Mouse (Mus musculus): ENCODE data around the gene B3glct. TPM values are rescaled to one million over a fixed set of nuclear protein-coding genes. Genes with fewer than 3 reads are reported as not detected.

The B3glct gene
- polyA plus RNA-seq (2016; fragmentation: Nextera tagmentation; extraction: Ambion mirVana) = 13.6 and 15.2 TPM in 2 replicates

- Histone ChIP-seq H3K36me3 (no peaks in the 10 kb centered on the region), H3K9me3 (no peaks in the 10 kb centered on the region), H3K27ac (no peak within 1 kb of the TSS), H3K4me2 (replicated peaks) (peak within 1 kb of the TSS; percentile 97), H3K9ac (peak within 1 kb of the TSS; percentile 84), H3K4me1 (peaks cover 10% of the 10 kb centered on the region), H3K4me3 (peak within 1 kb of the TSS; percentile 81), H3K27me3 (replicated peaks) (no peaks in the 10 kb centered on the region)
- ATAC-seq (ENCODE audit: low FRiP score, low read depth) = peak; percentile 93
- under 1% methylated on average over 78 of the region's 106 CpGs for WGBS
Observed at GRCm38 (mm10) chr5:149678100-149678989, at the start of gene B3glct. Gene B3glct, plus strand, starts transcription at chr5:149678230.

- H3K36me3 ChIP-seq = peaks cover 33% of the 10 kb centered on the region
- H3K27me3 ChIP-seq (replicated peaks) = no peaks in the 10 kb centered on the region
- WGBS = 81% methylated on average over 11 of the region's 11 CpGs
- H3K4me3 ChIP-seq = peak overlapping the region; percentile 68
- peak overlapping the region; percentile 74 for H3K9ac ChIP-seq
- no peaks in the 10 kb centered on the region for H3K9me3 ChIP-seq
- H3K4me2 ChIP-seq (replicated peaks) = peak overlapping the region; percentile 92
- H3K27ac ChIP-seq = no peak overlapping the region
- peaks cover 20% of the 10 kb centered on the region for H3K4me1 ChIP-seq
- ATAC-seq (ENCODE audit: low FRiP score, low read depth) = no peak
Observed at GRCm38 (mm10) chr5:149634409-149635035, 43.5 kb upstream of the B3glct start.

- Histone ChIP-seq H3K4me2 (replicated peaks) (peak overlapping the region; percentile 92), H3K9me3 (no peaks in the 10 kb centered on the region), H3K4me1 (peaks cover 20% of the 10 kb centered on the region), H3K4me3 (peak overlapping the region; percentile 68), H3K27ac (peak overlapping the region; percentile 53; the same call in 1 of the 2 replicates), H3K36me3 (peaks cover 23% of the 10 kb centered on the region), H3K9ac (peak overlapping the region; percentile 74), H3K27me3 (replicated peaks) (no peaks in the 10 kb centered on the region)
- under 1% methylated on average over 24 of the region's 24 CpGs for WGBS
- no peak for ATAC-seq (ENCODE audit: low FRiP score, low read depth)
Observed at GRCm38 (mm10) chr5:149635556-149635955, 42.5 kb upstream of the B3glct start.

GRCm38 (mm10) chr5:149636075-149636920 is 41.7 kb upstream of the B3glct start, which contains the start of gene Hsph1:
Gene Hsph1, minus strand, starts transcription at chr5:149636376.
- ATAC-seq (ENCODE audit: low FRiP score, low read depth) = peak; percentile 99
- H3K4me3 ChIP-seq = peak within 1 kb of the TSS; percentile 68
- H3K4me1 ChIP-seq = peaks cover 20% of the 10 kb centered on the region
- H3K9ac ChIP-seq = peak within 1 kb of the TSS; percentile 74
- under 1% methylated on average over 58 of the region's 60 CpGs for WGBS
- H3K9me3 ChIP-seq = no peaks in the 10 kb centered on the region
- H3K27ac ChIP-seq = peak within 1 kb of the TSS; percentile 53; the same call in 1 of the 2 replicates
- no peaks in the 10 kb centered on the region for H3K27me3 ChIP-seq (replicated peaks)
- H3K36me3 ChIP-seq = peaks cover 15% of the 10 kb centered on the region
- peak within 1 kb of the TSS; percentile 92 for H3K4me2 ChIP-seq (replicated peaks)

GRCm38 (mm10) chr5:149637306-149637705 is 40.7 kb upstream of the B3glct start:
- peak overlapping the region; percentile 92 for H3K4me2 ChIP-seq (replicated peaks)
- no peak overlapping the region for H3K27ac ChIP-seq
- H3K9me3 ChIP-seq = no peaks in the 10 kb centered on the region
- WGBS = 65% methylated on average over 8 of the region's 8 CpGs
- H3K9ac ChIP-seq = no peak overlapping the region
- peaks cover 20% of the 10 kb centered on the region for H3K4me1 ChIP-seq
- no peak for ATAC-seq (ENCODE audit: low FRiP score, low read depth)
- H3K36me3 ChIP-seq = peaks cover 5% of the 10 kb centered on the region
- H3K4me3 ChIP-seq = 0 out of 2 replicates have a peak overlapping the region, but pooled peaks have one; percentile 68
- H3K27me3 ChIP-seq (replicated peaks) = no peaks in the 10 kb centered on the region

GRCm38 (mm10) chr5:149641277-149641892 is 36.6 kb upstream of the B3glct start:
- Histone ChIP-seq H3K9me3 (no peaks in the 10 kb centered on the region), H3K36me3 (no peaks in the 10 kb centered on the region), H3K4me2 (replicated peaks) (no peak overlapping the region), H3K4me3 (no peak overlapping the region), H3K9ac (no peak overlapping the region), H3K27ac (no peak overlapping the region), H3K27me3 (replicated peaks) (no peaks in the 10 kb centered on the region), H3K4me1 (no peaks in the 10 kb centered on the region)
- WGBS = 90% methylated on average over 8 of the region's 8 CpGs
- no peak for ATAC-seq (ENCODE audit: low FRiP score, low read depth)

GRCm38 (mm10) chr5:149642366-149642765 is 35.7 kb upstream of the B3glct start:
- H3K9me3 ChIP-seq = no peaks in the 10 kb centered on the region
- no peak overlapping the region for H3K27ac ChIP-seq
- 60% methylated on average over 6 of the region's 6 CpGs for WGBS
- 0 out of 2 replicates have a peak, but pooled peaks have one; percentile 17 for ATAC-seq (ENCODE audit: low FRiP score, low read depth)
- H3K4me2 ChIP-seq (replicated peaks) = no peak overlapping the region
- no peaks in the 10 kb centered on the region for H3K36me3 ChIP-seq
- no peak overlapping the region for H3K4me3 ChIP-seq
- H3K9ac ChIP-seq = no peak overlapping the region
- H3K4me1 ChIP-seq = no peaks in the 10 kb centered on the region
- no peaks in the 10 kb centered on the region for H3K27me3 ChIP-seq (replicated peaks)

- 87% methylated on average over 11 of the region's 11 CpGs for WGBS
- no peak for ATAC-seq (ENCODE audit: low FRiP score, low read depth)
- H3K4me2 ChIP-seq (replicated peaks) = no peak overlapping the region
Observed at GRCm38 (mm10) chr5:149642783-149643509, 35.1 kb upstream of the B3glct start.

GRCm38 (mm10) chr5:149647367-149648115 is 30.5 kb upstream of the B3glct start:
- no peak overlapping the region for H3K9ac ChIP-seq
- no peaks in the 10 kb centered on the region for H3K36me3 ChIP-seq
- 0 out of 2 replicates have a peak, but pooled peaks cover 3% of the 10 kb centered on the region for H3K4me1 ChIP-seq
- no peak for ATAC-seq (ENCODE audit: low FRiP score, low read depth)
- no peaks in the 10 kb centered on the region for H3K27me3 ChIP-seq (replicated peaks)
- H3K4me3 ChIP-seq = no peak overlapping the region
- no peak overlapping the region for H3K4me2 ChIP-seq (replicated peaks)
- H3K9me3 ChIP-seq = no peaks in the 10 kb centered on the region
- 71% methylated on average over 8 of the region's 8 CpGs for WGBS
- no peak overlapping the region for H3K27ac ChIP-seq

More at GRCm38 (mm10) chr5:149642783-149643509, 35.1 kb upstream of the B3glct start:
- Histone ChIP-seq H3K27me3 (replicated peaks) (no peaks in the 10 kb centered on the region), H3K9me3 (no peaks in the 10 kb centered on the region), H3K36me3 (no peaks in the 10 kb centered on the region), H3K4me3 (no peak overlapping the region), H3K27ac (no peak overlapping the region), H3K4me1 (no peaks in the 10 kb centered on the region), H3K9ac (no peak overlapping the region)

GRCm38 (mm10) chr5:149648196-149648595 is 29.8 kb upstream of the B3glct start:
- H3K4me3 ChIP-seq = no peak overlapping the region
- H3K9ac ChIP-seq = no peak overlapping the region
- no peak overlapping the region for H3K4me2 ChIP-seq (replicated peaks)
- no peaks in the 10 kb centered on the region for H3K36me3 ChIP-seq
- 69% methylated on average over 4 of the region's 4 CpGs for WGBS
- no peaks in the 10 kb centered on the region for H3K27me3 ChIP-seq (replicated peaks)
- no peak for ATAC-seq (ENCODE audit: low FRiP score, low read depth)
- H3K4me1 ChIP-seq = 0 out of 2 replicates have a peak, but pooled peaks cover 3% of the 10 kb centered on the region
- no peaks in the 10 kb centered on the region for H3K9me3 ChIP-seq
- no peak overlapping the region for H3K27ac ChIP-seq

Data from neural tube, embryonic 12.5 days (tissue).